Mouse (Mus musculus) G1E (cell line): ENCODE measurements around the gene Tmub2. TPM values are rescaled to one million over a fixed set of nuclear protein-coding genes. Genes with fewer than 3 reads are reported as not detected.

Experiments
- ATAC-seq: 2 replicates; pipeline ENCODE4 v1.8.0; 2016; ENCODE audit warnings: mild to moderate bottlenecking; ENCODE audit not compliant: insufficient number of reproducible peaks, poor library complexity, low FRiP score, severe bottlenecking; ENCODE audit errors: extremely low read depth
- DNase-seq: peaks from one replicate; pipeline ENCODE4 v3.0.0; 2012; ENCODE audit warnings: low spot score
- H3K27me3 ChIP-seq: 2 replicates; pipeline ENCODE4 v1.6.1; 2012; ENCODE audit warnings: mild to moderate bottlenecking, low read length, inconsistent platforms; ENCODE audit not compliant: insufficient read depth
- H3K36me3 ChIP-seq: replicated peaks from 2 replicates; pipeline ENCODE3; 2012; ENCODE audit warnings: mild to moderate bottlenecking, inconsistent platforms
- H3K4me1 ChIP-seq: 2 replicates; pipeline ENCODE4 v1.6.1; 2012; ENCODE audit warnings: low read depth, low read length, inconsistent platforms, mixed read lengths; ENCODE audit not compliant: insufficient read depth
- H3K4me3 ChIP-seq: 2 replicates; pipeline ENCODE4 v1.5.1; 2012; ENCODE audit warnings: low read depth, mild to moderate bottlenecking, inconsistent platforms, low read length, moderate library complexity, mixed read lengths
- H3K9me3 ChIP-seq: replicated peaks from 2 replicates; pipeline ENCODE4 v1.6.1; 2012; ENCODE audit warnings: inconsistent platforms
- CTCF ChIP-seq: IDR thresholded peaks from 2 replicates; pipeline ENCODE4 v1.5.1; 2012; ENCODE audit warnings: low read depth, low read length, inconsistent platforms, mixed read lengths
- GATA1 ChIP-seq: IDR thresholded peaks from 2 replicates; pipeline ENCODE4 v1.6.1; 2012; ENCODE audit warnings: borderline replicate concordance, low read length, inconsistent platforms, mixed read lengths
- GATA2 ChIP-seq: IDR thresholded peaks from 2 replicates; pipeline ENCODE4 v1.6.1; 2012; ENCODE audit warnings: low read depth, low read length, inconsistent platforms, borderline replicate concordance
- POLR2AphosphoS5 ChIP-seq: IDR thresholded peaks from 2 replicates; pipeline ENCODE4 v1.6.1; 2012; ENCODE audit warnings: low read depth, low read length, inconsistent platforms; ENCODE audit not compliant: insufficient replicate concordance
- TAL1 ChIP-seq: conservative IDR thresholded peaks from 2 replicates; pipeline ENCODE4 v1.6.1; 2012; ENCODE audit warnings: low read depth, low read length, inconsistent platforms, mixed read lengths
- polyA plus RNA-seq: library from polyadenylated mRNA; stranded (reverse); fragments of >175 nt; gene quantifications from 2 replicates; pipeline ENCODE4 v1.2.3, GENCODE M21; 2012
- total RNA-seq, 2 experiments: library from RNA; stranded (forward) in 1 of 2; stranded (reverse) in 1 of 2; fragments of 200-1000 nt in 1 of 2; fragments of >200 nt in 1 of 2; fragmentation: Nextera tagmentation in 1 of 2; gene quantifications; 2 replicates each; pipeline ENCODE4 v1.2.3; 2014 to 2017

The Tmub2 gene
- total and polyA plus RNA-seq, 3 experiments = 17.9 to 30.3 (median 27.2) TPM

DNA sequence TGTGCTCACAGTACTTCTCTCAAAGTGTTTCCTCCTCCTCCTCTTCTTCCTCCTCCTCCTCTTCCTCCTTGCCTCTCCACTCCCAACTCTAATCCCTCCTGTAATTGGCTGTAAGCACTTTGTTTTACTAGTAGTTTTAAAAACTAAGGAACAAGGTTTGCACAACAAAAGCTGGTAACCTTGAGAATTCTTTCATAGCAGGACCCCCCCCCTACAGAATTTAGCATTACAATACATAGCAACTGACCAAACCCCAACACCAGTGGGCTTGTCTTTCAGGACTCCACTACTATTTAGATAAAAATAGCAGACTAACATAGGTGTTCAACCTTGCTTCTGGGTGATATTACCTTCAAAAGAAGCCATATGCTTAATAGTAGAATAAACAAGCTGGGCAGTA, 44.8 kb downstream of the Tmub2 start:
- ATAC-seq (no peak), DNase-seq (no peak)
- no peaks in the 10 kb centered on the region for H3K36me3 ChIP-seq
- peaks cover 55% of the 10 kb centered on the region for H3K27me3 ChIP-seq
- peaks cover 2% of the 10 kb centered on the region; the same call in 1 of the 2 replicates for H3K4me1 ChIP-seq
- no peak overlapping the region for H3K4me3 ChIP-seq
- no peaks in the 10 kb centered on the region for H3K9me3 ChIP-seq
- no peak for TF ChIP-seq CTCF

DNA sequence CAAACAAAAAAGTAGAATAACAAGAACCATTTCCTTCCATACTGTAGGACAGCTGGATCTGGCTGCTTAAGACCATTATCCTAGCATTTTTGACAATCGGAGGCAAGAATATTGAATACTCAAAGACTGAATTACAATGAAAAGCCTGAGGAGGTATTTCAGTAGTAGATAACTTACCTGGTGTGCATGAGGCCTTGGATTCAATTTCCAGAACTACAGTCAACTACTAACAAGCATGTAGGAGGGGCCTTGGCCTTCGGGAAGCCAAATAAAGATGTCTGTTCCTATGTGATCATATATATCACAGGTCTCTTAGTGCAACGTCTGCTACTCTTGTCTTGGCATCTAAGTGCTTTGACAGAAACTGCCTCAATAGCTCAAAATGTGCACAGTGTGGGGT, 45.3 kb downstream of the Tmub2 start:
- Histone ChIP-seq H3K4me1 (peaks cover 2% of the 10 kb centered on the region; the same call in 1 of the 2 replicates), H3K4me3 (no peak overlapping the region), H3K36me3 (no peaks in the 10 kb centered on the region), H3K27me3 (peaks cover 60% of the 10 kb centered on the region), H3K9me3 (no peaks in the 10 kb centered on the region)
- ATAC-seq (no peak), DNase-seq (no peak)
- no peak for TF ChIP-seq POLR2AphosphoS5

DNA sequence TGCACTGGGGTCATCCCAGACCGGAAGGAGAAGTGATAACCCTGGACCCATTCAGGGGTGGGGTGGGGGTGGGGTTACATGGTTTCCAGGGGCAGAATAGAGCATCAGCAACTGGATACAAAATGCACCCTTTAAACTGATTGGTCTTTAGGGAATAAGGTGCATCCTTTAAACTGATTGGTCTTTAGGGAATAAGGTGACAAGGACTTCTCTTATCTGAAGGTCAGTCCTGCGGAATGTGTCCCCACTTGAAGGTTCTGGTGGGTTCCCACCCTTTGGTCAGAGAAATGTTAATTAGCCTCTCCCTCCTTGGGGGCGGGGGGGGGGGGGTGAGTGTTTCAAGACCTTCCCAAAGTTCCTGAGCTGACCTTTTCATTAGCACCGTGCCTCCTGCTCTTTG, 47.1 kb downstream of the Tmub2 start:
- H3K27me3 ChIP-seq = peaks cover 61% of the 10 kb centered on the region
- H3K9me3 ChIP-seq = no peaks in the 10 kb centered on the region
- no peaks in the 10 kb centered on the region for H3K36me3 ChIP-seq
- H3K4me3 ChIP-seq = no peak overlapping the region
- H3K4me1 ChIP-seq = peaks cover 2% of the 10 kb centered on the region; the same call in 1 of the 2 replicates
- TF ChIP-seq POLR2AphosphoS5 (no peak), GATA1 (no peak), TAL1 (no peak), GATA2 (no peak), CTCF (no peak)
- DNase-seq = no peak
- ATAC-seq = no peak

DNA sequence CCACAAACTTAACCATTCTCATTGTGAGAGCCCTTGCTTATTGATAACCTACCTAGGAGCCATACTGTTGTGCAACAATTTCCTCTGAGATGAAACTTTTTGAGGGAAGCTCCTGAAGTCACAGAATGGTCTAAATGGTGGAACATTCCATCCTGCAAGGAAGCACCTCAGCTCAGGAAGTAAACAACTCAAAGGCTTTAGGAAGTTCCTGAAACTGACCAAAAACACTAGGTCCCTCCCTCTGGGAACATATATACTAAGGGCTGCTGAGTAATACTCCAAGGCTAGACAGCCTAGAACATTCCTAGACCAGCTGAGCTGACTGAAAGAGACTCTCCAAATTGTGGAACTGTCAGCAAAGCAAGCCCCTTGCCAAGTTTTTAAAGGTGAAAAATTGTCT, 48.3 kb downstream of the Tmub2 start:
- Histone ChIP-seq H3K4me1 (no peaks in the 10 kb centered on the region), H3K4me3 (no peak overlapping the region), H3K36me3 (no peaks in the 10 kb centered on the region), H3K9me3 (no peaks in the 10 kb centered on the region), H3K27me3 (peaks cover 61% of the 10 kb centered on the region)
- DNase-seq = no peak
- no peak for TF ChIP-seq TAL1
- no peak for TF ChIP-seq GATA2
- no peak for ATAC-seq

DNA sequence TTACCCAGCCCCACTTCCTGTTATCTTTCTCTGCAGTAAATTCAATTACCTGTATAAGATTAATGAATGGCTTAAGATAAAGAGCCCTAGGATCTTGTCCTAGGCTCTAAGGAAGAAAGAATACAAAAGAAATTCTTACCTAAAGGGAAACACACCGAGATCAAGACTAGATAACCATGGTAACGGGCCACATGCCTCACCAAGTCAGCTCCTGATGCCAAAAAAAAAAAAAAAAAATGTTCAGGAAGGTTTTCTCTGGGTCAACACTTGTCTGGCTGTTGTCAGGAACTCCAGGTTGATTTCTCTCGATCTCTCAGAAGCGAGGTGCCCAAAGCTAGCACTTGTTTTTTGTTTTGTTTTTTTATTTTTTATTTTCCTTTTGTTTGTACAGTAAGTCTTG, 49.3 kb downstream of the Tmub2 start:
- Histone ChIP-seq H3K9me3 (no peaks in the 10 kb centered on the region), H3K36me3 (no peaks in the 10 kb centered on the region), H3K4me3 (no peak overlapping the region), H3K27me3 (peaks cover 59% of the 10 kb centered on the region), H3K4me1 (no peaks in the 10 kb centered on the region)
- TF ChIP-seq GATA1 (no peak), TAL1 (no peak), GATA2 (no peak), CTCF (no peak)
- no peak for ATAC-seq
- DNase-seq = no peak

DNA sequence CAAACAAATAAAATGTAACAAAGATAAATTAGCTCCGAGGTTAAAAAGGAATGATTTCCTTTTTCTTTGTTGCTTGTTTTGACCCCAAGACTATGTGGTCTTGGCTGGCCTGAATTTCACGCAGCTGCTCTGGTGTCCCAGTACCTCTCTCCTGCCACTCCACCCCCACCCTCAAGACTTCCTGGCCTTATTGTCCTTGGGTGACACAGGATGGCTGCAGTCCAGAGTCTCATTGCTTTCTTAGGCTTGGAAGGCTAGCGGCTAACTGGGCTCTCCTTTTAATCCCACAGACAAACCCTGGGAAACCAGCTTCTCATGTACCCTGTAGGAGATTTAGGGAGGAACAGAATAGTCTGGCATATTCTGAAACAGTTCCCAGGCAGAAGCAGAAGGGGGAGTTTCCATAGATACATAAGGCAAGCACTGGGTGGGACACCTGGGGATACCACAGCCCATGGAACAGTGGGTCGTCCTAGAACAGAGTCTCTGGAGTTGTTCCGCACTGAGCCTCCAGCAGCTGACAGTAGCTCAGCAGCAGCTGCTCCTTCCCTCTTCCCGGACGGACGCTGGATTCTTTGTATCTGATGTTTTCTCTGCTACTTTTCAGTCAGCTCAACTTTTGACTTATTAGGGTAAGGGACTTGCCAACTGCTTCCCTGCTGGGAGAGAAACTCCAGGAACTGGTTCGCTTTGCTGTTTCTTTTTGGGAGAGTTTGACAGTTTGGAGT, 50.4 kb downstream of the Tmub2 start:
- DNase-seq (no peak), ATAC-seq (no peak)
- Histone ChIP-seq H3K4me3 (no peak overlapping the region), H3K27me3 (peaks cover 65% of the 10 kb centered on the region), H3K4me1 (no peaks in the 10 kb centered on the region), H3K36me3 (no peaks in the 10 kb centered on the region), H3K9me3 (peaks cover 3% of the 10 kb centered on the region)
- no peak for TF ChIP-seq POLR2AphosphoS5
- TF ChIP-seq CTCF = no peak
- no peak for TF ChIP-seq GATA2
- TF ChIP-seq GATA1 = no peak
- TF ChIP-seq TAL1 = no peak

DNA sequence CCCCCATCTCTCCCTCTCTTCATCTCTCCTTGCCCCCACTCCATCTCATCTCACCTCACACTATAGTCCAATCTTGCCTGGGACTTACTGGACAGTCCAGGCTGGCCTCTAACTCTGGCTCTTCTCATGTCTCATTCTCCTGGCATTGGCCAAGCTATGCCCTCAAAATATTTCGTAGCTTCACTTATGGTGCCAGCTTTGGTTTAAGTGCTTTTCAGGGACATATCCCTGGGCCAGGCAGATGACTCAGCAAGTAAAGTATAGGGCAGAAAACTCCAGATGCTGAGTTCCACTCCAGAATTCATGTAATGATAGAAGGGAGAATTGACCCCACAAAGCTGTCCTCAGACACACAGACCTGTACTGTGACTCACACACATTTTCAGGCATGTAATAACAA, 51.5 kb downstream of the Tmub2 start:
- Histone ChIP-seq H3K4me1 (no peaks in the 10 kb centered on the region), H3K9me3 (peaks cover 3% of the 10 kb centered on the region), H3K36me3 (no peaks in the 10 kb centered on the region), H3K4me3 (no peak overlapping the region), H3K27me3 (peaks cover 58% of the 10 kb centered on the region)
- ATAC-seq = no peak
- TF ChIP-seq GATA2 (no peak), POLR2AphosphoS5 (no peak), TAL1 (no peak)
- DNase-seq = no peak
